Mouse (Mus musculus): Measurements from ENCODE around the gene Rrp15. TPM values are rescaled to one million over a fixed set of nuclear protein-coding genes. Genes with fewer than 3 reads are reported as not detected.

Gene Rrp15
- polyA plus RNA-seq, 1 experiment from 2014 or later, result 31.8 TPM

GRCm38 (mm10) chr1:186692370-186692769, 56.8 kb downstream of the Rrp15 start:
- H3K36me3 ChIP-seq, result no peaks in the 10 kb centered on the region
- H3K9ac ChIP-seq, result no peak overlapping the region
- H3K9me3 ChIP-seq, result no peaks in the 10 kb centered on the region
- no peaks in the 10 kb centered on the region for H3K4me1 ChIP-seq (replicated peaks)
- 89% methylated on average over 4 of the region's 4 CpGs for WGBS
- H3K27ac ChIP-seq, result no peak overlapping the region
- no peak for ATAC-seq (ENCODE audit: low FRiP score)
- H3K4me3 ChIP-seq, result no peak overlapping the region
- H3K27me3 ChIP-seq, result no peaks in the 10 kb centered on the region
- H3K4me2 ChIP-seq, result no peak overlapping the region

- no peak overlapping the region for H3K27ac ChIP-seq
- no peak overlapping the region for H3K4me2 ChIP-seq
- H3K36me3 ChIP-seq, result no peaks in the 10 kb centered on the region
- no peak overlapping the region for H3K4me3 ChIP-seq
- no peak overlapping the region for H3K9ac ChIP-seq
- ATAC-seq (ENCODE audit: low FRiP score), result no peak
- no peaks in the 10 kb centered on the region for H3K27me3 ChIP-seq
- H3K4me1 ChIP-seq (replicated peaks), result no peaks in the 10 kb centered on the region
- H3K9me3 ChIP-seq, result no peaks in the 10 kb centered on the region
- WGBS, result 82% methylated on average over 9 of the region's 9 CpGs
Observed at GRCm38 (mm10) chr1:186691708-186692107, 57.5 kb downstream of the Rrp15 start.

GRCm38 (mm10) chr1:186684041-186684440, 65.1 kb downstream of the Rrp15 start:
- Histone ChIP-seq H3K27me3 (no peaks in the 10 kb centered on the region), H3K4me3 (no peak overlapping the region), H3K9ac (no peak overlapping the region), H3K4me2 (no peak overlapping the region), H3K36me3 (no peaks in the 10 kb centered on the region), H3K4me1 (replicated peaks) (peaks cover 10% of the 10 kb centered on the region; the same call in 1 of the 2 replicates), H3K27ac (no peak overlapping the region), H3K9me3 (no peaks in the 10 kb centered on the region)
- WGBS, result 92% methylated on average over 3 of the region's 3 CpGs
- ATAC-seq (ENCODE audit: low FRiP score), result no peak

- Histone ChIP-seq H3K36me3 (no peaks in the 10 kb centered on the region), H3K27me3 (no peaks in the 10 kb centered on the region), H3K9me3 (no peaks in the 10 kb centered on the region), H3K9ac (no peak overlapping the region), H3K4me3 (no peak overlapping the region), H3K4me2 (no peak overlapping the region), H3K4me1 (replicated peaks) (peaks cover 10% of the 10 kb centered on the region; the same call in 1 of the 2 replicates), H3K27ac (no peak overlapping the region)
- 28% methylated on average over 7 of the region's 7 CpGs for WGBS
- ATAC-seq (ENCODE audit: low FRiP score), result no peak
Observed at GRCm38 (mm10) chr1:186682606-186683005, 66.6 kb downstream of the Rrp15 start.

- Histone ChIP-seq H3K9me3 (no peaks in the 10 kb centered on the region), H3K4me3 (no peak overlapping the region), H3K4me2 (no peak overlapping the region), H3K36me3 (no peaks in the 10 kb centered on the region), H3K9ac (no peak overlapping the region), H3K27me3 (no peaks in the 10 kb centered on the region), H3K4me1 (replicated peaks) (peaks cover 20% of the 10 kb centered on the region), H3K27ac (no peak overlapping the region)
- 86% methylated on average over 12 of the region's 12 CpGs for WGBS
- ATAC-seq (ENCODE audit: low FRiP score), result no peak
Observed at GRCm38 (mm10) chr1:186677614-186678013, 71.5 kb downstream of the Rrp15 start.

GRCm38 (mm10) chr1:186676199-186676598, 73.0 kb downstream of the Rrp15 start:
- Histone ChIP-seq H3K4me3 (no peak overlapping the region), H3K9ac (no peak overlapping the region), H3K4me2 (no peak overlapping the region), H3K9me3 (no peaks in the 10 kb centered on the region), H3K27me3 (no peaks in the 10 kb centered on the region), H3K4me1 (replicated peaks) (peaks cover 13% of the 10 kb centered on the region), H3K36me3 (no peaks in the 10 kb centered on the region), H3K27ac (no peak overlapping the region)
- 54% methylated on average over 5 of the region's 5 CpGs for WGBS
- ATAC-seq (ENCODE audit: low FRiP score), result no peak

- WGBS, result 81% methylated on average over 6 of the region's 6 CpGs
Observed at GRCm38 (mm10) chr1:186675263-186675662, 73.9 kb downstream of the Rrp15 start.

GRCm38 (mm10) chr1:186674621-186675020, 74.5 kb downstream of the Rrp15 start:
- ATAC-seq (ENCODE audit: low FRiP score), result no peak
- Histone ChIP-seq H3K4me2 (no peak overlapping the region), H3K9ac (no peak overlapping the region), H3K36me3 (no peaks in the 10 kb centered on the region), H3K4me3 (no peak overlapping the region), H3K27ac (no peak overlapping the region), H3K9me3 (no peaks in the 10 kb centered on the region), H3K4me1 (replicated peaks) (peaks cover 13% of the 10 kb centered on the region), H3K27me3 (no peaks in the 10 kb centered on the region)
- WGBS, result 89% methylated on average over 3 of the region's 3 CpGs

More at GRCm38 (mm10) chr1:186675263-186675662, 73.9 kb downstream of the Rrp15 start:
- Histone ChIP-seq H3K27me3 (no peaks in the 10 kb centered on the region), H3K4me1 (replicated peaks) (peaks cover 13% of the 10 kb centered on the region), H3K36me3 (no peaks in the 10 kb centered on the region), H3K9me3 (no peaks in the 10 kb centered on the region), H3K9ac (no peak overlapping the region), H3K4me2 (no peak overlapping the region), H3K4me3 (no peak overlapping the region), H3K27ac (no peak overlapping the region)
- no peak for ATAC-seq (ENCODE audit: low FRiP score)

GRCm38 (mm10) chr1:186673166-186673565, 76.0 kb downstream of the Rrp15 start:
- Histone ChIP-seq H3K9ac (no peak overlapping the region), H3K36me3 (no peaks in the 10 kb centered on the region), H3K9me3 (no peaks in the 10 kb centered on the region), H3K4me1 (replicated peaks) (peaks cover 13% of the 10 kb centered on the region), H3K27me3 (no peaks in the 10 kb centered on the region), H3K4me2 (no peak overlapping the region), H3K27ac (no peak overlapping the region), H3K4me3 (no peak overlapping the region)
- no peak for ATAC-seq (ENCODE audit: low FRiP score)
- 53% methylated on average over 4 of the region's 4 CpGs for WGBS

Other genes with a start within 250 kb of the Rrp15 start
- 20.6 and 23.1 TPM in 2 replicates for gene Tgfb2, start 43.4 kb downstream of the Rrp15 start, polyA plus RNA-seq (2015; fragmentation: Nextera tagmentation; extraction: Ambion mirVana)
- 0.21 and 0.23 TPM in 2 replicates for gene D1Pas1, start 218.1 kb upstream of the Rrp15 start, polyA plus RNA-seq (2015; fragmentation: Nextera tagmentation; extraction: Ambion mirVana)

Measured in hindbrain, embryonic 13.5 days (tissue).